Mouse (Mus musculus): ENCODE data around the gene Gm10642. TPM values are rescaled to one million over a fixed set of nuclear protein-coding genes. Genes with fewer than 3 reads are reported as not detected.

Gm10642 gene
- polyA plus RNA-seq, 1 experiment from 2014 or later: 0.35 TPM

GRCm38 (mm10) chr9:70695723-70696122, 39.7 kb downstream of the Gm10642 start:
- H3K9me3 ChIP-seq: no peaks in the 10 kb centered on the region
- no peak overlapping the region for H3K9ac ChIP-seq (replicated peaks)
- no peak overlapping the region for H3K27ac ChIP-seq
- H3K4me2 ChIP-seq: no peak overlapping the region
- 93% methylated on average over 2 of the region's 2 CpGs for WGBS
- H3K4me1 ChIP-seq (replicated peaks): 0 out of 2 replicates have a peak, but pooled peaks cover 4% of the 10 kb centered on the region
- H3K36me3 ChIP-seq: no peaks in the 10 kb centered on the region
- no peak overlapping the region for H3K4me3 ChIP-seq (replicated peaks)
- H3K27me3 ChIP-seq: no peaks in the 10 kb centered on the region
- no peak for ATAC-seq (ENCODE audit: insufficient number of reproducible peaks, insufficient read depth, low FRiP score, low TSS enrichment, low read depth)

GRCm38 (mm10) chr9:70698090-70698489, 42.0 kb downstream of the Gm10642 start:
- H3K4me1 ChIP-seq (replicated peaks): 0 out of 2 replicates have a peak, but pooled peaks cover 4% of the 10 kb centered on the region
- H3K27me3 ChIP-seq: no peaks in the 10 kb centered on the region
- H3K4me3 ChIP-seq (replicated peaks): no peak overlapping the region
- no peaks in the 10 kb centered on the region for H3K9me3 ChIP-seq
- no peak overlapping the region for H3K27ac ChIP-seq
- no peak for ATAC-seq (ENCODE audit: insufficient number of reproducible peaks, insufficient read depth, low FRiP score, low TSS enrichment, low read depth)
- no peaks in the 10 kb centered on the region for H3K36me3 ChIP-seq
- whole genome bisulfite sequencing: 82% methylated on average over 1 of the region's 1 CpGs
- H3K9ac ChIP-seq (replicated peaks): no peak overlapping the region
- no peak overlapping the region for H3K4me2 ChIP-seq

- peaks cover 12% of the 10 kb centered on the region; the same call in 1 of the 2 replicates for H3K36me3 ChIP-seq
- H3K4me2 ChIP-seq: no peak overlapping the region
- H3K4me1 ChIP-seq (replicated peaks): no peaks in the 10 kb centered on the region
- no peak overlapping the region for H3K27ac ChIP-seq
- H3K27me3 ChIP-seq: no peaks in the 10 kb centered on the region
- no peak overlapping the region for H3K9ac ChIP-seq (replicated peaks)
- H3K4me3 ChIP-seq (replicated peaks): no peak overlapping the region
- H3K9me3 ChIP-seq: no peaks in the 10 kb centered on the region
- ATAC-seq (ENCODE audit: insufficient number of reproducible peaks, insufficient read depth, low FRiP score, low TSS enrichment, low read depth): no peak
- 90% methylated on average over 5 of the region's 5 CpGs for WGBS
Observed at GRCm38 (mm10) chr9:70703597-70704203, 47.6 kb downstream of the Gm10642 start.

- H3K4me1 ChIP-seq (replicated peaks): no peaks in the 10 kb centered on the region
- H3K9me3 ChIP-seq: no peaks in the 10 kb centered on the region
- H3K27ac ChIP-seq: no peak overlapping the region
- 96% methylated on average over 1 of the region's 1 CpGs for WGBS
- H3K27me3 ChIP-seq: no peaks in the 10 kb centered on the region
- no peak overlapping the region for H3K4me2 ChIP-seq
- ATAC-seq (ENCODE audit: insufficient number of reproducible peaks, insufficient read depth, low FRiP score, low TSS enrichment, low read depth): no peak
- peaks cover 14% of the 10 kb centered on the region; the same call in 1 of the 2 replicates for H3K36me3 ChIP-seq
- H3K4me3 ChIP-seq (replicated peaks): no peak overlapping the region
- no peak overlapping the region for H3K9ac ChIP-seq (replicated peaks)
Observed at GRCm38 (mm10) chr9:70706444-70706843, 50.4 kb downstream of the Gm10642 start.

Other genes with a start within 250 kb of the Gm10642 start
- 215 and 223 TPM in 2 replicates for gene Ccnb2, start 234.7 kb upstream of the Gm10642 start, polyA plus RNA-seq (2016; fragmentation: Nextera tagmentation; extraction: Ambion mirVana)
- 30.9 TPM in 2 replicates for gene Rnf111, start 152.5 kb upstream of the Gm10642 start, polyA plus RNA-seq (2016; fragmentation: Nextera tagmentation; extraction: Ambion mirVana)
- 68.9 and 74.0 TPM in 2 replicates for gene Sltm, start 113.5 kb upstream of the Gm10642 start, polyA plus RNA-seq (2016; fragmentation: Nextera tagmentation; extraction: Ambion mirVana)
- 7.6 and 8.0 TPM in 2 replicates for gene Mindy2, start 923 bp downstream of the Gm10642 start, polyA plus RNA-seq (2016; fragmentation: Nextera tagmentation; extraction: Ambion mirVana)
- gene Adam10, start 22.7 kb downstream of the Gm10642 start, polyA plus RNA-seq (2016; fragmentation: Nextera tagmentation; extraction: Ambion mirVana): 62.9 and 70.3 TPM in 2 replicates